Mouse (Mus musculus): ENCODE data around the gene Plcg1. TPM values are rescaled to one million over a fixed set of nuclear protein-coding genes. Genes with fewer than 3 reads are reported as not detected.

Gene Plcg1
- polyA plus RNA-seq, 1 experiment, result 78.5 TPM

- Histone ChIP-seq H3K4me1 (ENCODE audit: control insufficient read depth, insufficient read depth, low read length) (peaks cover 7% of the 10 kb centered on the region), H3K4me3 (ENCODE audit: insufficient read depth, low read length) (peak overlapping the region; percentile 72), H3K27ac (ENCODE audit: insufficient read depth, low read length) (peak overlapping the region; percentile 91; the same call in 1 of the 2 replicates)
- no peak for TF ChIP-seq CTCF (IDR thresholded peaks at IDR 0.05; ENCODE audit: extremely low read depth, insufficient read depth, low read length)
- no peak for TF ChIP-seq POLR2A (IDR thresholded peaks at IDR 0.05; ENCODE audit: extremely low read depth, insufficient read depth, low read length)
These were observed 1.4 kb downstream of the Plcg1 start for GRCm38 (mm10) chr2:160732420-160732995.

GRCm38 (mm10) chr2:160733131-160733531 lies 2.0 kb downstream of the Plcg1 start:
- Histone ChIP-seq H3K4me1 (ENCODE audit: control insufficient read depth, insufficient read depth, low read length) (peaks cover 7% of the 10 kb centered on the region), H3K27ac (ENCODE audit: insufficient read depth, low read length) (no peak overlapping the region), H3K4me3 (ENCODE audit: insufficient read depth, low read length) (peak overlapping the region; percentile 72)
- no peak for TF ChIP-seq CTCF (IDR thresholded peaks at IDR 0.05; ENCODE audit: extremely low read depth, insufficient read depth, low read length)
- no peak for TF ChIP-seq POLR2A (IDR thresholded peaks at IDR 0.05; ENCODE audit: extremely low read depth, insufficient read depth, low read length)

- Histone ChIP-seq H3K4me3 (ENCODE audit: insufficient read depth, low read length) (no peak overlapping the region), H3K27ac (ENCODE audit: insufficient read depth, low read length) (no peak overlapping the region), H3K4me1 (ENCODE audit: control insufficient read depth, insufficient read depth, low read length) (peaks cover 8% of the 10 kb centered on the region)
- TF ChIP-seq POLR2A (IDR thresholded peaks at IDR 0.05; ENCODE audit: extremely low read depth, insufficient read depth, low read length), result no peak
- no peak for TF ChIP-seq CTCF (IDR thresholded peaks at IDR 0.05; ENCODE audit: extremely low read depth, insufficient read depth, low read length)
These were observed 3.2 kb downstream of the Plcg1 start for GRCm38 (mm10) chr2:160734331-160734730.

GRCm38 (mm10) chr2:160735706-160736310 lies 4.7 kb downstream of the Plcg1 start:
- H3K4me3 ChIP-seq (ENCODE audit: insufficient read depth, low read length), result no peak overlapping the region
- peaks cover 12% of the 10 kb centered on the region for H3K4me1 ChIP-seq (ENCODE audit: control insufficient read depth, insufficient read depth, low read length)
- H3K27ac ChIP-seq (ENCODE audit: insufficient read depth, low read length), result no peak overlapping the region
- TF ChIP-seq POLR2A (IDR thresholded peaks at IDR 0.05; ENCODE audit: extremely low read depth, insufficient read depth, low read length), result no peak
- no peak for TF ChIP-seq CTCF (IDR thresholded peaks at IDR 0.05; ENCODE audit: extremely low read depth, insufficient read depth, low read length)

- Histone ChIP-seq H3K27ac (ENCODE audit: insufficient read depth, low read length) (no peak overlapping the region), H3K4me1 (ENCODE audit: control insufficient read depth, insufficient read depth, low read length) (peaks cover 12% of the 10 kb centered on the region), H3K4me3 (ENCODE audit: insufficient read depth, low read length) (no peak overlapping the region)
- TF ChIP-seq CTCF (IDR thresholded peaks at IDR 0.05; ENCODE audit: extremely low read depth, insufficient read depth, low read length), result no peak
- no peak for TF ChIP-seq POLR2A (IDR thresholded peaks at IDR 0.05; ENCODE audit: extremely low read depth, insufficient read depth, low read length)
These were observed 5.4 kb downstream of the Plcg1 start for GRCm38 (mm10) chr2:160736466-160736865.

- TF ChIP-seq CTCF (IDR thresholded peaks at IDR 0.05; ENCODE audit: extremely low read depth, insufficient read depth, low read length) (no peak), POLR2A (IDR thresholded peaks at IDR 0.05; ENCODE audit: extremely low read depth, insufficient read depth, low read length) (no peak)
- Histone ChIP-seq H3K4me3 (ENCODE audit: insufficient read depth, low read length) (no peak overlapping the region), H3K27ac (ENCODE audit: insufficient read depth, low read length) (peak overlapping the region; percentile 42; the same call in 1 of the 2 replicates), H3K4me1 (ENCODE audit: control insufficient read depth, insufficient read depth, low read length) (peaks cover 18% of the 10 kb centered on the region)
These were observed 7.3 kb downstream of the Plcg1 start for GRCm38 (mm10) chr2:160738354-160738753.

- Histone ChIP-seq H3K4me1 (ENCODE audit: control insufficient read depth, insufficient read depth, low read length) (peaks cover 20% of the 10 kb centered on the region), H3K27ac (ENCODE audit: insufficient read depth, low read length) (no peak overlapping the region), H3K4me3 (ENCODE audit: insufficient read depth, low read length) (no peak overlapping the region)
- no peak for TF ChIP-seq POLR2A (IDR thresholded peaks at IDR 0.05; ENCODE audit: extremely low read depth, insufficient read depth, low read length)
- no peak for TF ChIP-seq CTCF (IDR thresholded peaks at IDR 0.05; ENCODE audit: extremely low read depth, insufficient read depth, low read length)
These were observed 8.7 kb downstream of the Plcg1 start for GRCm38 (mm10) chr2:160739647-160740356.

GRCm38 (mm10) chr2:160740521-160741156 lies 9.5 kb downstream of the Plcg1 start:
- TF ChIP-seq CTCF (IDR thresholded peaks at IDR 0.05; ENCODE audit: extremely low read depth, insufficient read depth, low read length) (no peak), POLR2A (IDR thresholded peaks at IDR 0.05; ENCODE audit: extremely low read depth, insufficient read depth, low read length) (no peak)
- no peak overlapping the region for H3K4me3 ChIP-seq (ENCODE audit: insufficient read depth, low read length)
- H3K4me1 ChIP-seq (ENCODE audit: control insufficient read depth, insufficient read depth, low read length), result peaks cover 24% of the 10 kb centered on the region
- H3K27ac ChIP-seq (ENCODE audit: insufficient read depth, low read length), result 0 out of 2 replicates have a peak overlapping the region, but pooled peaks have one; percentile 34

- no peak overlapping the region for H3K4me3 ChIP-seq (ENCODE audit: insufficient read depth, low read length)
- H3K27ac ChIP-seq (ENCODE audit: insufficient read depth, low read length), result peak overlapping the region; percentile 5
- peaks cover 32% of the 10 kb centered on the region for H3K4me1 ChIP-seq (ENCODE audit: control insufficient read depth, insufficient read depth, low read length)
- no peak for TF ChIP-seq CTCF (IDR thresholded peaks at IDR 0.05; ENCODE audit: extremely low read depth, insufficient read depth, low read length)
These were observed 10.5 kb downstream of the Plcg1 start for GRCm38 (mm10) chr2:160741580-160741979.

Measured in cortical plate, adult 2 months (tissue).